Mouse (Mus musculus) thymus, postnatal 4 days (tissue): ENCODE data around the gene Gm10666.
"Not testable (repeated sequence)": the region's sequence is repeated elsewhere in the genome, so short reads cannot be mapped to it uniquely, and the experiment has no call there.

ENCODE experiments used
- DNase-seq: peaks from one replicate; pipeline ENCODE4 v3.0.0; 2021

Gm10666 gene

DNA sequence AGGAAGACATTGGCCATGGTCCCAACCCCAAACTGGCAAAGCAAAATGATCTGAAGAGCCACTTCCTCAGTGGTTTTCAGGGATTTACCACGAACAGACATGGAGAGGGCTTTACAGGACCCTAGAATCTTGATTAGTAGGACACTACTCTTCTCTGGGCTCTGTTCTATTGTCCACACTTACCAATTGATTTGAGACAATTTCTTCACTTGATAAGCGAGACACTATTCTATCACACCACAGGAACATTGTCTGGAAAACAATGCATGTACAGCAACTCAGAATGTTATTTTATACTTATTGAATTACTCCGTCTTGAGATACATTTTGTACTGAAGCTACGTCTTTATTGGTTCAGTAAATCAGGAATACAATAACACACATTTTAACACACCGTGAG is at the start of gene Gm10666:
Gene Gm10666 (minus strand): TSS at position 101 of the 400 bp plus-strand sequence.
- not testable (repeated sequence) for DNase-seq

DNA sequence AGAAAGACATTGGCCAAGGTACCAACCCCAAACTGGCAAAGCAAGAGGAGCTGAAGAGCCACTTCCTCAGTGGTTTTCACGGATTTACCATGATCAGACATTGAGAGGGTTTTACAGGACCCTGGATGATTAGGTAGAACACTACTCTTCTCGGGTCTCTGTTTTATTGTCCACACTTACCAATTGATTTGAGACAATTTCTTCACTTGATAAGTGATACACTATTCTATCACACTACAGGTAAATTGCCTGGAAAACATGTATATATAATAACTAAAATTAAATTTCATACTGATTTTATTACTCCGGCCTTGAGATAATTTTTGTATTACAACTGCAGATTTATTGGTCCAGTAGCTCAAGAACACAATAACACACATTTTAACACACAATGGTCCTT is 29.4 kb upstream of the Gm10666 start, which contains the start of gene Vmn1r142:
Gene Vmn1r142 (minus strand): TSS at position 101 of the 400 bp plus-strand sequence.
- not testable (repeated sequence) for DNase-seq

DNA sequence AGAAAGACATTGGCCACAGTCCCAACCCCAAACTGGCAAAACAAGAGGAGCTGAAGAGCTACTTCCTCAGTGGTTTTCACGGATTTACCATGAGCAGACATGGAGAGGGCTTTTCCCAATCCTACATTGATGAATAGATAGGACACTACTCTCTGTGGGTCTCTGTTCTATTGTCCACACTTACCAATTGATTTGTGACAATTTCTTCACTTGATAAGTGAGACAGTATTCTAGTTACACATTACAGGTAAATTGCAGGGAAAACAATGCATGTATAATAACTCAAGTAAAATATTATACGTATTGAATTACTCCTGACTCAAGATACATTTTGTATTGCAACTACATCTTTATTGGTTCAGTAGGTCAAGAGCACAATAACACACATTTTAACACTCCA is 16.4 kb downstream of the Gm10666 start, which contains the start of gene Gm16451:
Gene Gm16451 (minus strand): TSS at position 101 of the 400 bp plus-strand sequence.
- not testable (repeated sequence) for DNase-seq
